Mouse (Mus musculus): Measurements from ENCODE around the gene Mboat7.

The Mboat7 gene

DNA sequence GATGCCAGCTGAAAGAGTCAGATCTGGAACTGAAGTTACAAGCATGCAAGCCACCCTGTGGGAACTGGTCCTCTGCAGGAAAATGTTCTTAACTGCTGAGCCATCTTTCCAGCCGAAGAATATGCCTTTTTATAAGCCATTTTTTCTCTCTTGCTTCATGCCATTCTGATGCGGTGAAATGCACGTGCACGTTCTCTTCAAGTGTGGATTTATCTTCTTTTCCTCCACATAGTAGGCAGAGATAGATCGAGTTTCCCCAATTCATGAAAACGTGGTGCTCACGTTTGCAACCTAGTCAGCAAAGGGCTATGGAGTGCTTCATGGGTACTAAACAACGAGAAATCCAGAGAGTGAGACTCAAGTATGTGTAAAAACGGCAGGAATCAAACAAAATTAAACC, 49.5 kb downstream of the Mboat7 start:
- DNase-seq (ENCODE audit: low spot score in 2 of 2), result no peak

DNA sequence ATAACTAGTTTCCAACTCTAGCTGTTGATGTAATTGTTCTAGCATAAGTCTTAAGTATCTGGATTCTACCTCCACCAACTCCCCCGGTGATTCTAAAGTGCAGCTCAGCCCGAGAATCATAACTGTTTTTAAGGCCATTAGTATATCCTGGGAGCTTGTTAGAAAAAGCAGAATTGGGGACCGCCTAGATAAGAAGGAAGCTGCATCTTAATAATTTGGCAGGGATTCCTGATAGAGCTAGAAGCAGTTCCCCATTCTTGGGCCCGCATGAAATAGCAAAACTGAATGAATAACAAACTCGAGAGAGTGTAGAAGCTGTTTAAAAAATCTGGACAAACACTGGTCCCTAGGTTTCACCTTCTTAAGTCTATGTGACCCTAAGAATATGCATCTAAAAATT, 49.9 kb downstream of the Mboat7 start:
- DNase-seq (ENCODE audit: low spot score in 2 of 2), result no peak

DNA sequence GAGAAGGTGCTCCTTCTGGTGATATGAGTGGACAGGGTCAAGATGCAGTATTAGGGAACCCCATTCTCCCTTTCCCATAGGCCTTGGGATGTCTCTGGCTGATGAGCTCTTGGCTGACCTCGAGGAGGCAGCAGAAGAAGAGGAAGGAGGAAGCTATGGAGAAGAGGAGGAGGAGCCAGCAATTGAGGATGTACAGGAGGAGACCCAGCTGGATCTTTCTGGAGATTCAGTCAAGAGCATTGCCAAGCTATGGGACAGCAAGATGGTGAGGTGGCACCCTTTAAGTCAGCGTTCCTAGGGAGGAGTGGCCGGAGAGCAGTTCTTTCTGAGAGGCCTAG, 62.9 kb downstream of the Mboat7 start:
- no peak for DNase-seq (ENCODE audit: low spot score in 2 of 2)

- peak; percentile 87 to 89 for DNase-seq (ENCODE audit: low spot score in 2 of 2)
These were observed 63.5 kb downstream of the Mboat7 start, which contains the start of the genes Tfpt and Prpf31 for GRCm38 (mm10) chr7:3629543-3630477. Tfpt (minus strand) TSS chr7:3629929. Prpf31 (plus strand) TSS chr7:3629985.

- DNase-seq (ENCODE audit: low spot score in 2 of 2), result no peak
These were observed 64.3 kb downstream of the Mboat7 start for GRCm38 (mm10) chr7:3629030-3629429.
